Mouse (Mus musculus) erythroblast, embryonic 14.5 days (primary cell): ENCODE measurements around the gene Entpd1.

ENCODE experiments used
- GATA1 ChIP-seq: IDR thresholded peaks from 2 replicates; pipeline ENCODE4 v1.6.1; 2012; ENCODE audit warnings: low read length, inconsistent platforms, mixed read lengths
- TAL1 ChIP-seq: IDR thresholded peaks from 3 replicates; pipeline ENCODE4 v1.6.1; 2012; ENCODE audit warnings: low read length, inconsistent platforms, mixed read lengths

DNA sequence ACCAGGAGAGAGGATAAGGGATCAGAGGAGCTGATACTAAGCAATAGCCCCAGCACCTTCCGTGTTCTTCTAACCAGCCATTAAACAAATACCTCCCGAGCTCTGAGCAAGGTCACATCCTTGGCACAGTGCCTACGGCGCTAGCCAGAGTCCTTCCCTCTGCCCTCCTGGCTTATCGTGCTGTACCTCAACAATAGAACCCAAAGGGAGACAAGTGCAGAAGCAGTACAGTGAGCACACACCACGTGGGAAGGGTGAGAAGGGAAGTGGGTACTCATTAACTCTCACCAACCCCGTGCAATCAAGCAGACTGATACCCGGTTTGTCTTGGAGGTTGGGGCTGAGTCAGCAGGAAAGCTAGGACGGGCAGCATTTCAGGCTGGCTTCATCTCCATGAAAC, 41.4 kb upstream of the Entpd1 start:
- TF ChIP-seq GATA1 (no peak), TAL1 (no peak)
